Mouse (Mus musculus) forebrain, embryonic 12.5 days (tissue): ENCODE measurements at regions not wholly inside any gene's neighbourhood (a gene's known extent, or its start where the extent isn't known, plus 50 kb on each side); places are given as distances from the start of the nearest gene placed in this dataset.

Experiments
- ATAC-seq: fragments of 200-750 bp; cut with Nextera tagmentation; 2 replicates; pipeline ENCODE4 v1.8.0; 2017; ENCODE audit warnings: moderate TSS enrichment; ENCODE audit not compliant: low FRiP score
- H3K27ac ChIP-seq: fragments of 300-500 bp; sonication (generic); 2 replicates; pipeline ENCODE4 v1.5.1; 2016; ENCODE audit warnings: mild to moderate bottlenecking
- H3K27me3 ChIP-seq: fragments of 300-500 bp; sonication (generic); 2 replicates; pipeline ENCODE4 v1.6.1; 2016; ENCODE audit warnings: mild to moderate bottlenecking
- H3K36me3 ChIP-seq: fragments of 300-500 bp; sonication (generic); replicated peaks from 2 replicates; pipeline ENCODE4 v1.6.1; 2016; ENCODE audit warnings: mild to moderate bottlenecking
- H3K4me1 ChIP-seq: fragments of 300-500 bp; sonication (generic); 2 replicates; pipeline ENCODE4 v1.6.1; 2016
- H3K4me2 ChIP-seq: fragments of 300-500 bp; sonication (generic); 2 replicates; pipeline ENCODE4 v1.6.1; 2016; ENCODE audit warnings: mild to moderate bottlenecking, moderate library complexity
- H3K4me3 ChIP-seq: fragments of 300-500 bp; sonication (generic); replicated peaks from 2 replicates; pipeline ENCODE4 v1.5.1; 2016; ENCODE audit warnings: mild to moderate bottlenecking
- H3K9ac ChIP-seq: fragments of 300-500 bp; sonication (generic); 2 replicates; pipeline ENCODE4 v1.6.1; 2016; ENCODE audit warnings: mild to moderate bottlenecking
- H3K9me3 ChIP-seq: fragments of 300-500 bp; sonication (generic); 2 replicates; pipeline ENCODE4 v1.6.1; 2016
- WGBS: fragments of 180-500 bp; shearing (Covaris S2); methylation state at CpG from one replicate; pipeline ENCODE4 v1.1.7; 2016; 5-methylcytosine and 5-hydroxymethylcytosine counted together

DNA sequence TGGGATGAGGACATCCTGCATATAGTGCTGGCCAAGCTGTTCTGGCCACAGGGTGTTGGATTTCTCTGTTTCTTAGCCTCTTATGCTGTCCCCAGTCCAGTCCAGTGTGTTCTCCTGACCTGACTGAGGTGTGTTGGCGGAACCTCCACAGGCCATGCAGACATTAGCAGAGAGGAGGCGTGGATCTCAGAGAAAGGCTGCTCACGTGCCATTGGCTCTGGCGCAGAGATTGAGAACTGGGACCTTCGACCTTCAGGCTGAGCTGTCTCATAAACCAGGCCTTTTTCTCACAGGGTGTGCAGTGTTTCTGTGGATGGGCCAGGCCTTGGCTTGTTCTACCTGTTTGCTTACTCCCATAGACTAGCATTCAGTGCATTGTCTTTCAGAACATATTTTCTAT, 66.3 kb upstream of the Cnih3 start:
- Histone ChIP-seq H3K4me2 (no peak overlapping the region), H3K9ac (no peak overlapping the region), H3K9me3 (no peaks in the 10 kb centered on the region), H3K36me3 (no peaks in the 10 kb centered on the region), H3K27ac (no peak overlapping the region), H3K4me1 (no peaks in the 10 kb centered on the region), H3K4me3 (no peak overlapping the region), H3K27me3 (no peaks in the 10 kb centered on the region)
- no peak for ATAC-seq
- 81% methylated on average over 5 of the region's 5 CpGs for WGBS

DNA sequence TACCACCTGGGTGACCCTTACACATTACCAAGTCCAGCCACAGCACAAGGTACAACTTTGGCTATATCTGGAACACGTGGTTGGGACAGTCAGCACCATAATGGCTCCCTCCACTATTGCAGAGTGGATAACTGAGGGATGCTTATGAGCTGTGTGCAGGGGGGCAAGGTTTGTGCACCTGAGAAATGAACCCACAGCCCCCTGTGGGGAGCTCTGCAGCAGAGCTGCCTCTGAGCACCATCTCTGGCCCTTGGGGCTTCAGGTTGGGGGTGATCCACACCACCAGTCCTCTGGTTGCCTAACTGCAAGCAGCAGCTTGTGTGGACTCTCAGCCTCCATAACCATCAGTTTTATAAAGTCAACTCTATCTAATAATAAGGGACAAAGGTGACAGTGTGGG, 65.3 kb upstream of the Cnih3 start:
- H3K27me3 ChIP-seq: no peaks in the 10 kb centered on the region
- H3K4me1 ChIP-seq: no peaks in the 10 kb centered on the region
- H3K4me3 ChIP-seq: no peak overlapping the region
- ATAC-seq: no peak
- H3K9me3 ChIP-seq: no peaks in the 10 kb centered on the region
- H3K4me2 ChIP-seq: no peak overlapping the region
- no peaks in the 10 kb centered on the region for H3K36me3 ChIP-seq
- H3K9ac ChIP-seq: no peak overlapping the region
- no peak overlapping the region for H3K27ac ChIP-seq
- WGBS: 77% methylated on average over 1 of the region's 1 CpGs

- H3K27me3 ChIP-seq: no peaks in the 10 kb centered on the region
- no peak for ATAC-seq
- H3K4me3 ChIP-seq: no peak overlapping the region
- H3K27ac ChIP-seq: no peak overlapping the region
- no peaks in the 10 kb centered on the region for H3K4me1 ChIP-seq
- WGBS: 83% methylated on average over 13 of the region's 13 CpGs
- H3K9me3 ChIP-seq: no peaks in the 10 kb centered on the region
- no peak overlapping the region for H3K4me2 ChIP-seq
- no peak overlapping the region for H3K9ac ChIP-seq
- no peaks in the 10 kb centered on the region for H3K36me3 ChIP-seq
These were observed 62.9 kb upstream of the Cnih3 start for GRCm38 (mm10) chr1:181289385-181290035.

- no peaks in the 10 kb centered on the region for H3K36me3 ChIP-seq
- no peak for ATAC-seq
- H3K4me2 ChIP-seq: no peak overlapping the region
- 52% methylated on average over 6 of the region's 6 CpGs for WGBS
- H3K9me3 ChIP-seq: no peaks in the 10 kb centered on the region
- no peaks in the 10 kb centered on the region for H3K27me3 ChIP-seq
- no peak overlapping the region for H3K27ac ChIP-seq
- H3K9ac ChIP-seq: no peak overlapping the region
- no peak overlapping the region for H3K4me3 ChIP-seq
- no peaks in the 10 kb centered on the region for H3K4me1 ChIP-seq
These were observed 61.2 kb upstream of the Cnih3 start for GRCm38 (mm10) chr1:181291202-181291601.

- no peaks in the 10 kb centered on the region for H3K4me1 ChIP-seq
- H3K27ac ChIP-seq: no peak overlapping the region
- H3K4me2 ChIP-seq: no peak overlapping the region
- WGBS: 91% methylated on average over 5 of the region's 5 CpGs
- ATAC-seq: no peak
- no peaks in the 10 kb centered on the region for H3K36me3 ChIP-seq
- H3K27me3 ChIP-seq: no peaks in the 10 kb centered on the region
- no peak overlapping the region for H3K4me3 ChIP-seq
- no peak overlapping the region for H3K9ac ChIP-seq
- H3K9me3 ChIP-seq: no peaks in the 10 kb centered on the region
These were observed 60.5 kb upstream of the Cnih3 start for GRCm38 (mm10) chr1:181291966-181292365.

DNA sequence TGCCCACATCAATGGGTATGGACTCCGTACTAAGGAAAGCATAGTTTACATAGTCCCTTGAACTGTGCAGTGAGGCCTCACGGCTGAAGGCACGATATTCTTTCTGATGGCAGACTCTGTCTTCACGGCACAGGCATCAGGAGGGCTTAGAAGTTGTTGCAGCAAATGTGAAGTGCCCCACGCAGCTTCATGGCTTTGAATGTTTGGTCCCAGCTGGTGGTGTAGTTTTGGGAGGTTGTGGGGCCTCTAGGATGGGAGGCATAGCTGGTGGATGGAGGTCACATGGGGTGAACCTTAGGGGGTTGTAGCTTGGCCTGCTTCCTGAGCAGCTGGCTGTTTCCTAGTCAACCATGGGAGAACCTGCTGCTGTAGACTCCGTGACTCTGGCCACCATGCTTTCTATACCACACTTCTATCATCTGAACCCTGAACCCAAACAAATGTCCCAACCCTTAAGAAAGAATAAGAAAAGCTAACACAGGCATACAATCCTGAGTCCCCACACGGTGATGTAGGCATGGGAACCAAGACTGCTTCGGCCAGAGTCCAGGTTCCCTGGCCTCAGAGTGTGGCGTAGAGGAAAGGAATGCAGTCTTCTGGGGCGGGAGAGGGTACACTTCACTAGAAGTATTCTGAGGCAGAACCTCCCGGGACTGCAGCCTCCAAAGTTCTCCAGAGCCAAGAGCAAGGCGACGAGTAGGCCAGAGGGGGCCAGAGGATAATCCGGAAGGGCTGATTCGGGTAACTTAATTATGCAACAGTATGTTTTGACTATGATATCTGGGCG, 59.2 kb upstream of the Cnih3 start:
- Histone ChIP-seq H3K9me3 (no peaks in the 10 kb centered on the region), H3K4me1 (no peaks in the 10 kb centered on the region), H3K27me3 (no peaks in the 10 kb centered on the region), H3K36me3 (no peaks in the 10 kb centered on the region), H3K9ac (no peak overlapping the region), H3K27ac (no peak overlapping the region), H3K4me3 (no peak overlapping the region), H3K4me2 (no peak overlapping the region)
- no peak for ATAC-seq
- 89% methylated on average over 16 of the region's 16 CpGs for WGBS

- no peak overlapping the region for H3K27ac ChIP-seq
- H3K4me2 ChIP-seq: no peak overlapping the region
- H3K4me1 ChIP-seq: no peaks in the 10 kb centered on the region
- no peaks in the 10 kb centered on the region for H3K27me3 ChIP-seq
- H3K36me3 ChIP-seq: no peaks in the 10 kb centered on the region
- WGBS: 87% methylated on average over 4 of the region's 4 CpGs
- no peak overlapping the region for H3K9ac ChIP-seq
- no peak overlapping the region for H3K4me3 ChIP-seq
- ATAC-seq: no peak
- H3K9me3 ChIP-seq: no peaks in the 10 kb centered on the region
These were observed 56.8 kb upstream of the Cnih3 start for GRCm38 (mm10) chr1:181295651-181296050.

DNA sequence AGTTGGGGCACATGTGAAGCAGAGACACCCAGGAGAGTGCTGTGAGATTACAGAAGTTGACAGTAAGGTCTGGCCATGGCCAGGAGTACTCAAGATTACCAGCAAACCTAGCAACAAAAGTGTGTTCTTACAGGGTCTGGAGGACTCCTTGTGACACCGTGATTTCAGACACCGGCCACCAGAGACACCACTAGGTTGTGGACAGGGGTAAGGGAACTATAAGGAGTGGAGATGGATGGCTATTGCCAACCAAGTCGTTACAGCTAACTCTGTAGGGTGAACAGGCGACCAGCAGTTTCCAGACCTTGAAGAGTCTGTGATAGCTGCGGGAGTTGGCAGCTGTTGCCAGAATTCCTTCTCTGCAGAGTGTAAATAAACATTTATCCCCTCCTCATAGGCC, 54.4 kb upstream of the Cnih3 start:
- Histone ChIP-seq H3K4me1 (no peaks in the 10 kb centered on the region), H3K27me3 (no peaks in the 10 kb centered on the region), H3K4me3 (no peak overlapping the region), H3K36me3 (no peaks in the 10 kb centered on the region), H3K27ac (no peak overlapping the region), H3K9me3 (no peaks in the 10 kb centered on the region), H3K9ac (no peak overlapping the region), H3K4me2 (no peak overlapping the region)
- ATAC-seq: no peak
- 82% methylated on average over 5 of the region's 5 CpGs for WGBS

DNA sequence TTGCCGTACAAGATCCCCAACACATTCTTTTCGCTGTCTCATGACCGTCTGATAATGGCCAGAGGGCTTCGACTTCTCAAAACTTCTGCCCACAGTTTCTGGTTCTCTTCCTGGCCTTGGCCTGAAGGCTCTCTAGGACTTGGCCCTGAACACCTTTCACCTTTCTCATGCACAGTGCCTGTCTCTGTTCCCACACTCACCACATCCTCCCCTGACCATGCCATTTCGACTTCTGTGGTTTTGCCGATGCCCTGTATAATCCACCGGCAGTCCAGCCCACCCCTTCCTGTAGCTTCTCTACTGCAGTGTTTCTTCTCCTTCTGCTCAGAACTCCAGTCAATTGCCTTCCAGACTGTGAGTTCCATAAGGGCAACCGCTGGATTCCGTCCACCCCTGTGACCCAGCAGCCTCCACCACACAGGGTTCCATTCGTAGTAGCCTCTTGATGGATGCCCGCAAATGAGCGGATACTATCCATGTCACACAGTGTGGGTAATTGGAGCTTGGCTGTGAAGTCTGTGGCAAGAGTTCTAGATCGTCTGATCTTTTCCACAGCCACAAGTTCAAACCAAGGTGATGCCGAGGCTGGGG, 53.3 kb upstream of the Cnih3 start:
- 92% methylated on average over 14 of the region's 14 CpGs for WGBS
- Histone ChIP-seq H3K4me2 (no peak overlapping the region), H3K4me1 (no peaks in the 10 kb centered on the region), H3K4me3 (no peak overlapping the region), H3K36me3 (no peaks in the 10 kb centered on the region), H3K27me3 (no peaks in the 10 kb centered on the region), H3K27ac (no peak overlapping the region), H3K9ac (no peak overlapping the region), H3K9me3 (no peaks in the 10 kb centered on the region)
- no peak for ATAC-seq

- WGBS: 94% methylated on average over 6 of the region's 6 CpGs
- no peak for ATAC-seq
These were observed 52.6 kb upstream of the Cnih3 start for GRCm38 (mm10) chr1:181299826-181300225.

DNA sequence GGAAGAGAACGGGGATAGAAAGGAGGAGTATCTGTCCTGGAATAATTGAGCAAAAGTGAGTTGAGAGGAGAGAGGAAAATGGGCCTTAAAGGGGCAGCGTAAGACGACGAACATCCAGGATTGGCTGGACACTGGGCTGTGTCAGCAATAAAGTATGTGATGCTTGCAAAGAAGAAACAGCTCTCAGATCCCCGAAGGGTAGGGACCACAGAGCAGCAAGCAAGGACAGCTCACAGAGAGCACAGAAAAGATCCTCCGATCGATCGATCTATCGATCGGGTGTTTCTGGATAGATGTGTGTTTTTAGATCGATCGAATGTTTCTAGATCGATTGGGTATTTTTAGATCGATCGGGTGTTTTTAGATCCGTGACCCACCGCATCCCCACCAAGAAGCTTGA, 50.3 kb upstream of the Cnih3 start:
- no peaks in the 10 kb centered on the region for H3K4me1 ChIP-seq
- ATAC-seq: no peak
- H3K27me3 ChIP-seq: no peaks in the 10 kb centered on the region
- H3K9ac ChIP-seq: no peak overlapping the region
- no peak overlapping the region for H3K4me2 ChIP-seq
- no peak overlapping the region for H3K27ac ChIP-seq
- H3K4me3 ChIP-seq: no peak overlapping the region
- H3K9me3 ChIP-seq: no peaks in the 10 kb centered on the region
- 97% methylated on average over 17 of the region's 17 CpGs for WGBS
- H3K36me3 ChIP-seq: no peaks in the 10 kb centered on the region

More at GRCm38 (mm10) chr1:181299826-181300225, 52.6 kb upstream of the Cnih3 start:
- no peak overlapping the region for H3K4me2 ChIP-seq
- no peak overlapping the region for H3K4me3 ChIP-seq
- no peaks in the 10 kb centered on the region for H3K4me1 ChIP-seq
- H3K9ac ChIP-seq: no peak overlapping the region
- no peaks in the 10 kb centered on the region for H3K27me3 ChIP-seq
- no peaks in the 10 kb centered on the region for H3K36me3 ChIP-seq
- no peak overlapping the region for H3K27ac ChIP-seq
- H3K9me3 ChIP-seq: no peaks in the 10 kb centered on the region
